Mouse (Mus musculus) C2C12 (cell line): ENCODE measurements around the gene Bmp4.

ENCODE experiments used
- CTCF ChIP-seq: IDR thresholded peaks from one replicate; pipeline ENCODE4 v1.5.1; 2011; ENCODE audit not compliant: control insufficient read depth, insufficient read depth, insufficient read length
- MAX ChIP-seq: IDR thresholded peaks from one replicate; pipeline ENCODE4 v1.6.1; 2011; ENCODE audit warnings: mild to moderate bottlenecking, control low read depth

DNA sequence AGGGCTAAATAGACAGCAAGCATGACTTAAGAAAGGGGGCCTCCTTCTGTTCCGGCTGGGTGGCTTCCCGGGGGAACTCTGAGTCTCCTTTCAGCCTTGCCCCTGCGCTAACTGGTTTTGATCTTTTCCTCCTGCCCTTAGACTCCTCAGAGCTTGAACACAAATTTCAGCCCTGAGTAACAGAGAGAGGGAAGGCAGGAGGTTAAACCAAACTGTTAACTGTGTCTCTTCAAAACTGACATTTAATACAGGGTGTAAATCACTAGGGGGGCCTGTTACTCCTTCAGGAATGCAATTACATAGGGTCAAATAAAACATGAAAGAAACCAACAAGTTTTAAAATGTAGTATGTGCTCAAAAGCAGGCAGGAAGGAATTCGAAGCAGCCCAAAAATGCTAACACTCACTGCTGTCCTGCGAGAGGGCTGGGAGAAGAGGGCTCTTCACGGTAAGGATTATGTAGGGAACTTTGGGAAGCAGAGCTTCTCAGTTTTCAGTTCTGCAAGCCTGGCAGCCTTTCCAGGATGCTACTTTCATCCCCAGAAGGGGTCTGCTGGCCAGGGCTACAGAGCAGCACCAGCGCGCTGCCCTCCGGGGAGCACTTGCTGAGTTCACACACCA is 46.1 kb upstream of the Bmp4 start:
- TF ChIP-seq CTCF (no peak), MAX (no peak)
